Mouse (Mus musculus): ENCODE measurements around the gene Supt20.

- TF ChIP-seq EP300 (IDR thresholded peaks at IDR 0.05; ENCODE audit: low read depth) (no peak), CTCF (IDR thresholded peaks at IDR 0.05; ENCODE audit: low read depth) (no peak)
These were observed 24.7 kb downstream of the Supt20 start for GRCm38 (mm10) chr3:54717348-54717747.

All from liver, postnatal 0 days (tissue).